Mouse (Mus musculus) hindbrain, postnatal 0 days (tissue): ENCODE measurements around the gene Fgf11. TPM values are rescaled to one million over a fixed set of nuclear protein-coding genes. Genes with fewer than 3 reads are reported as not detected.
A peak's percentile ranks its signal among the peaks of the same experiment; 100 is the strongest.

Experiments used
- ATAC-seq: fragments of 200-750 bp; cut with Nextera tagmentation; 2 replicates; pipeline ENCODE4 v1.8.0; 2017; ENCODE audit warnings: mild to moderate bottlenecking, moderate TSS enrichment, moderate library complexity
- DNase-seq: peaks from one replicate; pipeline ENCODE4 v3.0.0-alpha.2; 2015; ENCODE audit warnings: low spot score
- H3K27ac ChIP-seq: fragments of 300-500 bp; sonication (generic); 2 replicates; pipeline ENCODE4 v1.5.1; 2014; ENCODE audit warnings: mild to moderate bottlenecking
- H3K27me3 ChIP-seq: fragments of 300-500 bp; sonication (generic); 2 replicates; pipeline ENCODE4 v1.6.1; 2014; ENCODE audit warnings: low read length, mixed read lengths; ENCODE audit not compliant: insufficient read depth
- H3K36me3 ChIP-seq: fragments of 300-500 bp; sonication (generic); 2 replicates; pipeline ENCODE4 v1.6.1; 2014; ENCODE audit warnings: low read length, mixed read lengths; ENCODE audit not compliant: insufficient read depth
- H3K4me1 ChIP-seq: fragments of 300-500 bp; sonication (generic); 2 replicates; pipeline ENCODE4 v1.6.1; 2014; ENCODE audit warnings: antibody characterized with exemption, low read length, mixed read lengths; ENCODE audit not compliant: insufficient read depth
- H3K4me2 ChIP-seq: fragments of 300-500 bp; sonication (generic); 2 replicates; pipeline ENCODE4 v1.6.1; 2014; ENCODE audit warnings: low read depth, mild to moderate bottlenecking, low read length, moderate library complexity, mixed read lengths
- H3K4me3 ChIP-seq: fragments of 300-500 bp; sonication (generic); 2 replicates; pipeline ENCODE4 v1.5.1; 2014; ENCODE audit warnings: low read length
- H3K9ac ChIP-seq: fragments of 300-500 bp; sonication (generic); replicated peaks from 2 replicates; pipeline ENCODE4 v1.6.1; 2014; ENCODE audit warnings: mild to moderate bottlenecking, low read length, moderate library complexity, mixed read lengths
- H3K9me3 ChIP-seq: fragments of 300-500 bp; sonication (generic); 2 replicates; pipeline ENCODE4 v1.6.1; 2016; ENCODE audit warnings: low read length, mixed read lengths
- CTCF ChIP-seq: IDR thresholded peaks from 2 replicates; pipeline ENCODE4 v1.5.1; 2016; ENCODE audit warnings: antibody characterized with exemption, control low read depth, low read depth
- WGBS: fragments of 180-500 bp; shearing (Covaris S2); extraction: QIAGEN DNeasy Blood & Tissue Kit; methylation state at CpG from one replicate; pipeline ENCODE4 v1.1.7; 2014; 5-methylcytosine and 5-hydroxymethylcytosine counted together
- polyA plus RNA-seq: library from polyadenylated mRNA; unstranded; fragments of >200 nt; fragmentation: Nextera tagmentation; extraction: Ambion mirVana; gene quantifications from 2 replicates; pipeline ENCODE4 v1.2.1, GENCODE M21; 2015
- total RNA-seq: library from RNA; depleted of rRNA; stranded (reverse); fragments of >200 nt; gene quantifications from 2 replicates; pipeline ENCODE4 v1.2.3, GENCODE M21; 2014

The Fgf11 gene
- total and polyA plus RNA-seq, 2 experiments from 2014 or later, result 3.8 to 19.1 TPM

DNA sequence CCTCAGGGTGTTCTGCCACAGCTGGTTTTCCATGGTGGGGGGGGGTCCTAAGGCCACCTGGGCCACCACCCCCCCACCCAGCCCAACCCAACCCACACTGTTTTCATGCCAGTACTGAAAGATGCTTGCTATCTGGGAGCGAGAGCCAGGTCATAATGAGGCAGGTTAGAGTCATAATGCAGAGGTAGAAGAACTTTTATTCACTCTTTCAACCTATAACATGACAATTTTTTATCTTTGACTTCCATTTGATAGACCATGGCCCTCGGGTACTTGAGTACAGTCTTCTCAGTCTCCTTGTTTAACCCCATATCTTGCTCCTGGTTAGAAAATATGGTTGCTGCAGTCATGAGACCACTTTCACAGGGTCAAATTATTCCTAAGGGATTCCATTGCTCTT, 16.7 kb upstream of the Fgf11 start, which contains the start of gene Spem2:
Spem2 (minus strand) TSS at position 101 of the 400 bp plus-strand sequence.
- ATAC-seq, result no peak
- Histone ChIP-seq H3K9me3 (no peaks in the 10 kb centered on the region), H3K9ac (no peak within 1 kb of the TSS), H3K36me3 (no peaks in the 10 kb centered on the region), H3K4me2 (no peak within 1 kb of the TSS), H3K4me1 (no peaks in the 10 kb centered on the region), H3K4me3 (no peak within 1 kb of the TSS), H3K27me3 (no peaks in the 10 kb centered on the region), H3K27ac (no peak within 1 kb of the TSS)
- WGBS, result 81% methylated on average over 2 of the region's 2 CpGs
- no peak for TF ChIP-seq CTCF
- DNase-seq, result no peak

- no peaks in the 10 kb centered on the region for H3K9me3 ChIP-seq
- no peak overlapping the region for H3K4me2 ChIP-seq
- no peak overlapping the region for H3K27ac ChIP-seq
- ATAC-seq (no peak), DNase-seq (no peak)
- WGBS, result 91% methylated on average over 12 of the region's 12 CpGs
- TF ChIP-seq CTCF, result no peak
- H3K9ac ChIP-seq, result no peak overlapping the region
- H3K4me3 ChIP-seq, result no peak overlapping the region
- H3K36me3 ChIP-seq, result no peaks in the 10 kb centered on the region
- H3K4me1 ChIP-seq, result no peaks in the 10 kb centered on the region
- H3K27me3 ChIP-seq, result no peaks in the 10 kb centered on the region
Measured at GRCm38 (mm10) chr11:69816520-69816919, 14.9 kb upstream of the Fgf11 start.

DNA sequence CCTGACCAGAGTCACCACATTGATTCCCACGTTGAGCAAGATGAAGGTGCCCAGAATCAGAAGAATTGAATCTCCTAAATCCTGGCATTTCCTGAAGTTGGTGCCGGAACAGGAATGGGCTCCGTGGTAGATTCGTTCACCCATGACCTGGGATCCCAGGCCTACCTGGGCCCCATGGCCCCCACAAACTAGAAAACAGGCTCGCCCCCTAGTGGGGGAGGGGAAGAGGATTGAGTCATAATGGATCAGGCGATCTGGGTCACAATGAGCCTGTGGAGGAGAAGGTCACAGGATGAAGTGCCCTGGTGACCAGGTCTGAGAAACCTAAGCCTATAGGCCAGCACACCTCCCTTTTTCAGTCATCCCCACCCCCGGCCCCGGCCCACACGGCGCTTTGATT, 13.5 kb upstream of the Fgf11 start, which contains the start of gene Gm39566:
Gm39566 (minus strand) TSS at position 144 of the 400 bp plus-strand sequence.
- Histone ChIP-seq H3K27me3 (no peaks in the 10 kb centered on the region), H3K27ac (no peak within 1 kb of the TSS), H3K4me2 (no peak within 1 kb of the TSS), H3K9ac (no peak within 1 kb of the TSS), H3K36me3 (no peaks in the 10 kb centered on the region), H3K9me3 (no peaks in the 10 kb centered on the region), H3K4me3 (no peak within 1 kb of the TSS), H3K4me1 (no peaks in the 10 kb centered on the region)
- 63% methylated on average over 10 of the region's 10 CpGs for WGBS
- no peak for DNase-seq
- TF ChIP-seq CTCF, result no peak
- no peak for ATAC-seq

DNA sequence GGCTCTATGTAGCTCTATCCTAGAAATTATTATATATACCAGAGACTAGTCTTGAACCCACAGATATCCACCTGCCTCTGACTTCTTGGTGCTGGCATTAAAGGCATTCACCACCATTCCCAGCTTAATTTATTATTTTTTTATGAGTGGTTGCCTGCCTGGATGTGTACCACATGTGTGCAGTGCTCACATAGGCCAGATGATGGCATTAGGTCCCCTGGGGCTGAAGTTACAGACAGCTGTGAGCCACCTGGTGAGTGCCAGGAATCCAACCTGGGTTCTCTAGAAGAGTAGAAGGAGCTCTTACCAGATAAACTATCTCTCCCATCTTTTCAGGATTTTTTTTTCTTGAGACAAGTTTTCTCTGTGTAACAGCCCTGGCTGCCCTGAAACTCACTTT, 8.6 kb upstream of the Fgf11 start:
- H3K27ac ChIP-seq, result no peak overlapping the region
- H3K4me2 ChIP-seq, result no peak overlapping the region
- no peak overlapping the region for H3K4me3 ChIP-seq
- H3K27me3 ChIP-seq, result peaks cover 10% of the 10 kb centered on the region; the same call in 1 of the 2 replicates
- no peak for TF ChIP-seq CTCF
- no peak overlapping the region for H3K9ac ChIP-seq
- ATAC-seq (no peak), DNase-seq (no peak)
- no peaks in the 10 kb centered on the region for H3K9me3 ChIP-seq
- no peaks in the 10 kb centered on the region for H3K4me1 ChIP-seq
- H3K36me3 ChIP-seq, result no peaks in the 10 kb centered on the region

DNA sequence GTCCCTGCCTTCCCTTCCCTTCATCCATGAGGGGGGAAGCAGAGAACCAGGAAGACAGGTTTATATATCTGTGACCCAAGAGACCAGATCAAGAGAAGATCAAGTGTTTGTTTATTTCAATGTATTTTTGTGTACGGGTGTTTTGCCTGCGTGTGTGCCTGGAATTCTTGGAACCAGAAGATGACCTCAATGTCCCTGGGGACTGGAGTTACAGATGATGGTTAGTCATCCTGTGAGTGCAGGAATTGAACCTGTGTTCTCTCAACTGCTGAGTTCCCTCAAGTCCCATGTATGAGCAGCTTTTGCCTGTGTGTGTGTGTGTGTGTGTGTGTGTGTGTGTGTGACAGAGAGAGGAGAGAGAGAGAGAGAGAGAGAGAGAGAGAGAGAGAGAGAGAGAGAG, 6.0 kb upstream of the Fgf11 start:
- Histone ChIP-seq H3K27ac (no peak overlapping the region), H3K4me1 (peaks cover 15% of the 10 kb centered on the region), H3K4me3 (no peak overlapping the region), H3K27me3 (peaks cover 20% of the 10 kb centered on the region), H3K4me2 (no peak overlapping the region), H3K36me3 (no peaks in the 10 kb centered on the region), H3K9me3 (no peaks in the 10 kb centered on the region), H3K9ac (no peak overlapping the region)
- WGBS, result 82% methylated on average over 2 of the region's 2 CpGs
- ATAC-seq (no peak), DNase-seq (no peak)
- no peak for TF ChIP-seq CTCF

- no peak overlapping the region for H3K9ac ChIP-seq
- ATAC-seq (no peak), DNase-seq (no peak)
- H3K9me3 ChIP-seq, result no peaks in the 10 kb centered on the region
- H3K4me3 ChIP-seq, result no peak overlapping the region
- H3K36me3 ChIP-seq, result no peaks in the 10 kb centered on the region
- peak; percentile 38 for TF ChIP-seq CTCF
- peaks cover 20% of the 10 kb centered on the region for H3K27me3 ChIP-seq
- 76% methylated on average over 4 of the region's 4 CpGs for WGBS
- no peak overlapping the region for H3K27ac ChIP-seq
- no peak overlapping the region for H3K4me2 ChIP-seq
- peaks cover 18% of the 10 kb centered on the region for H3K4me1 ChIP-seq
Measured at GRCm38 (mm10) chr11:69806378-69806777, 4.7 kb upstream of the Fgf11 start.

DNA sequence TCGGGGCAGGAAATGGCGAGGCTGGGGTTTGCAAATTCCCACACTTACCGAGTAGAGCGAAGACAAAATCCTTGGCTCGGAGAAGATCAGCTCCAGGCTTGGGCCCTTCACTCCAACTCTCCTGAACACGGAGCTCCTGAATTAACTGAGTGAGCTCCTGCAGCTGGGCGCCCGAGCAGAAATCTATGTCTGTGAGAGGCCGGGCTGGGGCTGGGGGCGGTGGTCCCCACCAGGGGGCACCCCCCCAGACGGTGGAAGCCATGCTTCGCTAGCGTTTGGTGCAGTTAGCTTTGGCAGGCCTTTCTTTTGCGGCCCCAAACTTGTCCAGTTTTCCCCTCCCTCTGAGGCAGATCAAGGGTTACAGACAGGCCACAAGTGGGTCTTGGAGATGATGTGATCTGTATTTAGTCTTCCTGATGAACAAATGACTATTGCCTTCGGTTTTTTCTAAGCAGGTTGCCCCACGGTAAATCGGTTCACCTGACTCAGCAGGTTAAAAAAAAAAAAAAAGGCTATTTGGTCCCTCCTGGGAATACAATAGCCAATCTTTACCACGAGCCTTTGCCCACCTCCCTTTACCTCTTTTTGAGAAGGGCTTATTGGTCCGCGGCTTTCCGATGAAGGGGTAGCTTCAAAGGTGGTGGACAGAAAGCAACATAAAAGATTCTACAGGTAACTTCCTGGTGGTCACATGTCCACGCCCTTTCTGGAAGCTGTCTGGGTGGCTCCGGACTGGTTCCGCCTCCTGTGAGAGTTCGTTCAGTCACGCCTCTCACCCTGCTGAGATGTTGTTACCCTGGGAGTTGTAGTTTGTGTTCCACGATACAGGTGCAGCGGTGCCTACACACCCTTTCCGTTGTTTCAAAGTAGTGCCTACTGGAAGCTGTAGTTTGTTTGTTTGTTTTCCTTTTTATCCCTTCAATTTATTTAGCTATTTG, 3.6 kb upstream of the Fgf11 start, which contains the start of gene Tmem102:
Tmem102 (minus strand) TSS at position 653 of the 938 bp plus-strand sequence.
- Histone ChIP-seq H3K4me1 (peaks cover 20% of the 10 kb centered on the region), H3K4me3 (0 out of 2 replicates have a peak within 1 kb of the TSS, but pooled peaks have one; percentile 2), H3K27ac (no peak within 1 kb of the TSS), H3K27me3 (peaks cover 20% of the 10 kb centered on the region), H3K4me2 (peak within 1 kb of the TSS; percentile 95), H3K36me3 (no peaks in the 10 kb centered on the region), H3K9me3 (no peaks in the 10 kb centered on the region), H3K9ac (peak within 1 kb of the TSS; percentile 9; the same call in 1 of the 2 replicates)
- DNase-seq (no peak), ATAC-seq (no peak)
- no peak for TF ChIP-seq CTCF
- WGBS, result 9% methylated on average over 29 of the region's 29 CpGs
